Mouse (Mus musculus) spleen, embryonic (tissue): ENCODE measurements around the gene Kcnj9.

Experiments
- CTCF ChIA-PET: fragments of 350-600 bp; sonication (Branson Sonifier 250); formaldehyde crosslinking; loops from one replicate; lab custom pipeline; 2022; lab: Charles Lee

The Kcnj9 gene

DNA sequence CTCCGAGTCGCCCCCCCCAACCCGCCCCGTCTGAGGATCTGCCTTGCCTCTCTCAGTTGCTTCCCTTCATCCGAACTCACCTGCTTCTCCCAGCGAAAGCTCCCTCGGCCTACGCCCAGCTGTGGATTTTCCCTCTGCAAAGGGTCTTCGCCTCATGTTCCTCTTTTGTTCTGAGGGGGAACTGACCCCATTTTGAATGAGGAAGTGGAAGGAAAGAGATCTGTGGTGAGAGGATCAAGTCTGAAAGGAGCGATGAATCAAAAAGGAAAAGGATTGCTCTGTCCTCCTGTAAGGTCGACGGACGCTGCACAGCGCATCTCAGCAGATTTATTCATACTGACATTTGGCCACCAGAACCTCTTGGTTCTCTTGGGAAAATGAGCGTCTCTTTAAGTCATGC lies 6.7 kb upstream of the Kcnj9 start:
- CTCF ChIA-PET: no interaction called here

DNA sequence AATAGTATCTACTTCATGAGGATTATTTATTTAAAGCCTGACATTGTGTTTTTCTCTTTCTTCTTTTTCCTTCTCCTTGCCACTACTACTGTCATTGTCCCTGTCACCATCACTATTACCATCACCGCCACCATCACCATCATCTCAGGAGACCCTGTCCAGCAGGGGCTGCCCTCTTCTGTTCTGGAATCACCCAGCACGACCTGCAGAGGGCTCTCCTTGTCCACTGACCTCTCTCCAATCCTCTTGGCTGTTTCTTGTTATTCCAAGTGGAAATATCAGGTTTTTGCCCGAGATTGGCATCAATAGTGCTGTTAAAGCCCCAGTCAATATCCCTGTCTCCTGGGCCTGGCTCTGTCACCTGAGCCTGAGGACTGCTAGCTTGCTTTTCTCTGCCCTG lies 4.4 kb upstream of the Kcnj9 start:
- CTCF ChIA-PET: no interaction called here

DNA sequence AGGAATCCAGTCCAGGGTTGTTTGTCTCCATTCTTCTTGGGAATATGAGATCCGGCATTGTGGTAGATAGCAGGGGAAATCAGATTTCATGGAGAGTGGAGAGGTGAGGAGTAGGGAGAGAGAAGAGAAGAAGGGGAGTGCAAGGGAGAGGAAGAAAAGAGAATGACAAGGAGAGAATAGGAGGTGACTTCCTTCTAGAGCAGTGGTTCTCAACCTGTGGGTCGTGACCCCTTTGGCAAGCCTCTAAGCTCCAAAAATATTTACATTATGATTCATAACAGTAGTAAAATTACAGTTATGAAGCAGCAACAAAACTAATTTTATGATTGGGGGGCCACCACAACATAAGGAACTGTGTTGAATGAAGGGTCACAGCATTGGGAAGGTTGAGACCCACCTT lies 3.8 kb upstream of the Kcnj9 start:
- CTCF ChIA-PET: no interaction called here

GRCm38 (mm10) chr1:172331422-172331947 lies 2.4 kb upstream of the Kcnj9 start:
- CTCF ChIA-PET: interaction anchor here (0.6 to 0.7 kb wide), 2 partner anchors 85 to 295 kb away, joined by 3 to 23 read pairs; no protein-coding TSS in a partner anchor

- CTCF ChIA-PET: no interaction called here
Observed at GRCm38 (mm10) chr1:172329616-172330015, 498 bp upstream of the Kcnj9 start.

GRCm38 (mm10) chr1:172328461-172328860 lies 657 bp downstream of the Kcnj9 start:
- CTCF ChIA-PET: no interaction called here

DNA sequence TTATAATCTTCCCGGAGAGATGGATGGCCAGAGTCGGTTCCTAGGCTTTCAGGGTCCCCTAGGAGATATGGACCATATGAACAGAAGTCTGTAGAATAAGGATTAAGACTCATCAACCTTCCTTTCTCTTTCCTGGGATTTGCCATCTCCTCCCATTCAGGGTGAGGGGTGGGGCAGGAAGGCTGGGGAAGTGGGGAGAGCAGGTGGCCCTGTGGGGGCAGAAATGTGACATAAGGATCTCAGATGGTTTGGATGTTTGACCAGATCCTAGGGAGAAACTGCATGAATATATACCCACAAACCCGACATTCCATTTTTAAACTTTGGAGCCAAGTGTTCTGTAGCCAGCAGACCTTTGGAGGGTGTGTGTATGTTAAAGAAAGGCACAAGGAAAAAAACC lies 1.1 kb downstream of the Kcnj9 start:
- CTCF ChIA-PET: no interaction called here

- CTCF ChIA-PET: no interaction called here
Observed at GRCm38 (mm10) chr1:172327206-172328001, 1.7 kb downstream of the Kcnj9 start.

DNA sequence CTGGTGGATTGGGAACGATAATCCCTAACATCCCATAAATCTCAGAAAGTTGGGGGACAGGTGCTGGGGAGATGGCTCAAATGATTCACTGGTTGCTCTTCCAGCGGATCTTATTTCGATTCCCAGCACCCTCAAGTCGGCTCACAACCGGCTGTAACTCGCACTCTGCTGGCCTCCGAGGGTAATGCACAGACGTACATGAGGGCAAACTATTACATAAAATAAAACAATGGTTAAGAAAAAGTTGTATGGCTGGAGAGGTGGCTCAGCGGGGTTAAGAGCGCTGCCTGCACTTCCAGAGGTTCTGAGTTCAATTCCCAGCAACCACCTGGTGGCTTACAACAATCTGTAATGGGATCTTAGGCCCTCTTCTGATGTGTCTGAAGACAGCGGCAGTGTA lies 2.4 kb downstream of the Kcnj9 start:
- CTCF ChIA-PET: no interaction called here

DNA sequence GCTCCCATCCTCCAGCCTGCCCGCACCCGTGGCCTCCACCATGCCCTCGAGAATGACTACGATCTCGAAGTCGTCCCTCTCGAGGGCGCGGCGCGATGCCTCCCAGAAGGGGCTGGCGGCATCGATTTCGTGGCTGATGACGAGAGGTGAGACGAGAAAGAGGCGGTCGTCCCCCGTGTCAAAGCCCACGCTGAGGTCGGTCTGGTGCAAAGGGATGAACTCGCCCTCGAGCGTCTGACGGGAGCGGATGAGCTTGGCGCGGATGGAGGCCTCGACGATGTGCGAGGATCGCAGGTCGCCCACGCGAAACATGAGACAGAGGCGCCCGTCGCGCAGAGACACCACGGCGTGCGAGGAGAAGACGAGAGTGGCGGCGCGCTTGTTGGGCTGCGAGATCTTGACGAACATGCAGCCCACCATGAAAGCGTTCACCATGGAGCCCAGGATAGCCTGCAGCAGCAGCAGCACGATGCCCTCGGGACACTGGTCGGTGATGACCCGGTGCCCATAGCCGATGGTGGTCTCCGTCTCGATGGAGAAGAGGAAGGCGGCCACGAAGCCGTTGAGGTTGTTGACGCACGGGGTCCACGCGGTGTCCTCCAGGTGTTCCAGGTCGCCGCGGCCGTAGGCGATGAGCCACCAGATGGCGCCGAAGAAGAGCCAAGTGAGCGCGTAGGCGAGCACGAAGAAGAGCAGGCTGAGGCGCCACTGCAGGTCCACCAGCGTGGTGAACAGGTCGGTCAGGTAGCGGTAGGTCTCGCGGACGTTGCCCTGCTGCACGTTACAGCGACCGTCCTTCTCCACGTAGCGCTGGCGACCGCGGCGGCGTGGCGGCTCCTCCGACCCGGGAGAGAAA lies 3.2 kb downstream of the Kcnj9 start:
- CTCF ChIA-PET: no interaction called here

DNA sequence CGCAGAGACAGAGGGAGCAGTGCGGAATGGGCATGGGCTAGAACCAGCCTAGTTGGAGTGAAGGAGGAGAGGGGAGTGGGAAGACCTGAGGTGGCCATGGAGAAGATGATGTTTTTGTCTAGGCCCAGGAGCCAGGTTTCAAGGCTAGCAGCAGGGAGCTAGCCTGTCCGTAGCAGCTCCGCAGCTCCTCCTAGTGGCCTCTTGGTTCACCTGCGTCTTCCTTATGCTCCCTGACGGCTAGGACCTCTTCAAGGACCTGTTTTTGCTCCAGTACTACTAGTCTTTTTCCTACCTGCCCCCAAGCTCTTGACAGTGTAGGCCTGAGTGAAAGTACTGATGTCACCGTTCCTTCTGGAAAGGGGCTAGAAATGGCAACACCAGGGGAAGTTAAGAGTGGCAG lies 4.4 kb downstream of the Kcnj9 start:
- CTCF ChIA-PET: interaction anchor here (0.6 kb wide), 1 partner anchor 31 kb away, joined by 3 read pairs; no protein-coding TSS in a partner anchor

GRCm38 (mm10) chr1:172323801-172324359 lies 5.2 kb downstream of the Kcnj9 start:
- CTCF ChIA-PET: interaction anchor here (0.6 kb wide), 1 partner anchor 259 kb away, joined by 6 read pairs; no protein-coding TSS in a partner anchor

DNA sequence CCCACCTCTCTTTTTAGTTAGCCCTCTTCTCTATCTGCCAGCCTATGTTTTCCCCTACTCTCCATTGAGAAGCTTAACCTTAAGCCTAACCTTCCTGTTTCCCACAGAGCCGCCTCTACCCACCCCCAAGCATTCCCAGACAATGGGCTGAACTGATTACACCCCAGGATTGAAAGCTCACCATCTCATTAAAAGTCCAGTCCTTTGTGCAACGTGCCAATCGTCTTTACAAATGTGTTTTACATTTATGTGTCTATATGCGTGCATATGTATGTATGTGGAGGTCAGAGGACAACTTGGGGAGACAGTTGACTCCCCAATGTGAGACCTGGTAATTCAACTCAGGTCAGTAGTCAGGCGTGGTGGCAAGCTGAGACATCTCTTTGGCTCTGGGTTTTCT lies 5.8 kb downstream of the Kcnj9 start:
- CTCF ChIA-PET: no interaction called here

GRCm38 (mm10) chr1:172322725-172323124 lies 6.4 kb downstream of the Kcnj9 start:
- CTCF ChIA-PET: no interaction called here

DNA sequence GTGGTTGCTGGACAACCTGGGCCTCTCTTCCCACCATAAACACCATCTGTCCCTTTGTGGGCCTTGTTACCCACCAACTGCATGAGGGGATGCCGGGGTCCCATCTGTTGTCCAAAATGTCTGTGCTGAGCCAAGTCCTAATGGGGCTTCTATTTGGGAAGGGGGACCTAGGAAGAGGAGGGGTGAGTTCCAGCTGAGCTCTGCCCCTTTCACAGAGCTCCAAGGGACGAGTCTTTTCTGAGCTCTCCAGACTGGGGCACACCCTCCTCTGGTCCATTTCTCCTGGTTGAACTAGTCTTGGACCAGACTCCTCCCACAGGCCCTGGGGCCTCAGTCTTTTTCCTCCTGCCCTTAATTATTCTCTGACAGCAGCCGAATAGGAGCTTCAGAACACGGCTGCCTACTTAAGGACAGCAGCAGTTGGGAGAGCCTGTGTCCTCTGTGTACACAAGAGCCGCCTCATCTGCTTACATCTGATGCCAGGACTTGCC lies 9.2 kb downstream of the Kcnj9 start:
- CTCF ChIA-PET: interaction anchor here (0.6 kb wide), 1 partner anchor 276 kb away, joined by 3 read pairs; no protein-coding TSS in a partner anchor

DNA sequence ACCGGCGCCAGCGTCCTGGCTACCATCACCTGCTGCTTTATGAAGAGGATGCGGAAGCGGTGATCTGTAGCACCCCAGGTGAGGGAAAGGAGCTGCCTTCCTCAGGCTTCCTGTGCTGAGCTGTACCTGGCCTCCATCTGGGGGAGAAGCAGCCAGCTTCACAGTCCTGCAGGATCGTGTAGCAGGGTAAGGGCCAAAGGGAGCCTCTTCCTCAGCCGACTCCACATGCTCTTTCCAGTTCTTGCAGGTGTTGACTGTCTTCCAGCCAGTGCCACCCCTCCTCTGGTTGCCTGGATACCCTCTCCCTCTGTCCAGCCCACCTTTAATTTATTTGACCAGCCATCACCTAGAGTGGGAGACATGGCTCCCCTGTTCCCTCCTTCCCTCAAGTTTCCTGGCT lies 9.8 kb downstream of the Kcnj9 start:
- CTCF ChIA-PET: no interaction called here

DNA sequence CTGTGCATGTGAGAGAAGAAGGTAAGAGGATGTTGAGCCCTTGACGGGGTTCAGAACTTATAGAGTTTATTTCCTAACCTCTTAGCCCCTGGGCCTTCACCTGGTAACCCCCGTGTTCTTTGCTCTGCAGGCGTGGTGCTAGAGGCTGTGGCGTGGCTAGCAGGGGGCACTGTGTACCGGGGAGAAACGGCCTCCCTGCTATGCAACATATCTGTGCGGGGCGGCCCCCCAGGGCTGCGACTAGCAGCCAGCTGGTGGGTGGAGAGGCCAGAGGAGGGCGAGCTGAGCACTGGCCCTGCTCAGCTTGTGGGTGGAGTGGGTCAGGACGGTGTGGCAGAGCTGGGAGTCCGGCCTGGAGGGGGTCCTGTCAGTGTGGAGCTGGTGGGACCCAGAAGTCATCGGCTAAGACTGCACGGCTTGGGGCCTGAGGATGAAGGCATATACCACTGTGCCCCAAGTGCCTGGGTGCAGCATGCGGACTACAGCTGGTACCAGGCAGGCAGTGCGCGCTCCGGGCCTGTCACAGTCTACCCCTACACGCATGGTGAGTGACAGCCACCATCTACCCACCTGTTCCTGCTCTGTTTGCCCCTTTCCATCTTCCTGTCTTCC lies 10.6 kb downstream of the Kcnj9 start:
- CTCF ChIA-PET: no interaction called here

DNA sequence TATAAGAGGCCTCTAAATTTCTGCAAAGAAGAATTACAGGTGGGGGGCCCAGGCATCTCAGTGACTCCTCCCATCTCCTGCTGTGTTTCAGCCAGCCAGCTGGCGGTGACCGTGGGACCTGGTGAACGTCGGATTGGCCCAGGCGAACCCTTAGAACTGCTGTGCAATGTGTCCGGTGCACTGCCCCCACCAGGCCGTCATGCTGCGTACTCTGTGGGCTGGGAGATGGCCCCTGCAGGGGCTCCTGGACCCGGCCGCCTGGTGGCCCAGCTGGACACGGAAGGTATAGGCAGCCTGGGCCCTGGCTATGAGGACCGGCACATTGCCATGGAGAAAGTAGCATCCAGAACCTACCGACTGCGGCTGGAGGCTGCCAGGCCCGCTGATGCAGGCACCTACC lies 11.2 kb downstream of the Kcnj9 start:
- CTCF ChIA-PET: no interaction called here

DNA sequence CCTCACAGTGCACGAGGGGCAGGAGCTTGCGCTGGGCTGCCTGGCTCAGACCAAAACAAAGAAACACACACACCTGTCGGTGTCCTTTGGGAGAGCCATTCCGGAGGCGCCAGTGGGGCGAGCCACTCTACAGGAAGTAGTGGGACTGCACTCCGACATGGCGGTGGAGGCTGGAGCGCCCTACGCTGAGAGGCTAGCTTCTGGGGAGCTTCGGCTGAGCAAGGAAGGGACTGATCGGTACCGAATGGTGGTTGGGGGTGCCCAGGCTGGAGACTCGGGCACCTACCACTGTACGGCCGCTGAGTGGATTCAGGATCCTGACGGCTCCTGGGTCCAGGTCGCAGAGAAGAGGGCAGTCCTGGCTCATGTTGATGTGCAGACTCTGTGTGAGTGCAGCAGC lies 11.7 kb downstream of the Kcnj9 start:
- CTCF ChIA-PET: no interaction called here

DNA sequence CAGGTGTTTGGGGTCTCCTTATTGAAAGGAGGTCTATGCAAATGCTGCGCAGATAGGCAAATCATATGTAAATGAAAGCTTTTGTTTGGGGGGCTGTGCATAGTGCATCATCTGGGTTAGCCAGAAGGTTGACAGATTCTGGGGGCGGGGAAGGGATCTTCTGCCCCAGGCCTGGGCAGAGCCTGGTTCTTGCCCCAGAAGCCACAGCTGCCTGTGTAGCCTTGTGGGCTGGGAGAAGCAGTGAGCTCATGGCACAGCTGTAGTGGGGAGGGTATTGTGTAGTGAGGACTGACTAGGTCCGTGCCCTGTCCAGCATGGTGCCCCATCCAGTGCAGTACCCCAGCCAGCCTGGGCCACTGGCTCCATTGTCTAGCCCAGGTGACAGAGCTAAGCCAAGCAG lies 14.2 kb downstream of the Kcnj9 start:
- CTCF ChIA-PET: interaction anchor here (0.7 kb wide), 1 partner anchor 211 kb away, joined by 6 read pairs; no protein-coding TSS in a partner anchor
